ENCODE assay signal across 8 mouse cellular contexts in the genomic region with DNA sequence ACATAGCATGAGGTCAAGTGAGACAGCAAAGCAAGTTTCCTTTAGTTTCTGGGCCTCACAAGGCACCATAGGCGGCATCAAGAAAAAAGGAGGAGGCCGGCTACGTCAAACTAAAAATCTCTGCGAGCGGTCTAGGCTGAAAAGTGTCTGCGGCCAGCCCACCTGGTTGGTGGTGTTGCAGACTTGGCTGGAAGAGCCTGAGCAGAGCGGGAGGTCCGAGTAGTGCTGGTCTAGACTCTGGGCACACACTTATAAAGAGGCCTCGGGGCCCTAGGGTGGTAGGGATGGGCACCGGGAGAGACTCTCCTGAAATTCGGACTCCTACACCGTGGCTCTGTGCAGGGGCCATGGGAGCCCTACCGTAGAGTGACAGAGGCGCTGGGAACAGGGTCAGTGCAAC. TPM values are rescaled to one million over a fixed set of nuclear protein-coding genes. Genes with fewer than 3 reads are reported as not detected.
DNase-seq lines count a peak whose midpoint lies in the region; ATAC-seq and TF ChIP-seq lines count a peak whose summit lies in the region.

No protein-coding gene starts in this region.

- H3K36me3 ChIP-seq in heart, embryonic 12.5 days = no peaks in the 10 kb centered on the region
- no peaks in the 10 kb centered on the region for H3K36me3 ChIP-seq in embryonic facial prominence, embryonic 12.5 days
- H3K36me3 ChIP-seq in intestine, postnatal 0 days (ENCODE audit: control insufficient read depth, insufficient read depth) = no peaks in the 10 kb centered on the region
- no peaks in the 10 kb centered on the region for H3K36me3 ChIP-seq in liver, embryonic 16.5 days (ENCODE audit: control insufficient read depth, insufficient read depth)

- 6% methylated on average over 14 of the region's 14 CpGs for WGBS in heart, embryonic 12.5 days
- 2% methylated on average over 14 of the region's 14 CpGs for WGBS in embryonic facial prominence, embryonic 12.5 days
- WGBS in intestine, postnatal 0 days = 22% methylated on average over 14 of the region's 14 CpGs
- WGBS in liver, embryonic 16.5 days (ENCODE audit: insufficient replicate concordance) = 10% methylated on average over 14 of the region's 14 CpGs

- no peaks in the 10 kb centered on the region for H3K9me3 ChIP-seq in heart, embryonic 12.5 days (replicated peaks)
- no peaks in the 10 kb centered on the region for H3K9me3 ChIP-seq in embryonic facial prominence, embryonic 12.5 days
- H3K9me3 ChIP-seq in intestine, postnatal 0 days (ENCODE audit: control insufficient read depth) = no peaks in the 10 kb centered on the region
- no peaks in the 10 kb centered on the region for H3K9me3 ChIP-seq in liver, embryonic 16.5 days (replicated peaks; ENCODE audit: control insufficient read depth, low read length)

- no peak for DNase-seq in heart, adult 18-20 months
- peak; percentile 44 for DNase-seq in R1 (ENCODE audit: low read depth, low spot score)
- peak; percentile 70 to 75 for DNase-seq in right cerebral cortex, postnatal 36 days (ENCODE audit: low spot score in 2 of 2)
- no peak for DNase-seq in gastrocnemius, postnatal 36 days

- ATAC-seq in heart, embryonic 12.5 days (ENCODE audit: insufficient number of reproducible peaks, low FRiP score) = peak; percentile 15; the same call in 1 of the 2 replicates
- ATAC-seq in embryonic facial prominence, embryonic 12.5 days (ENCODE audit: insufficient number of reproducible peaks, insufficient read depth, low FRiP score, low TSS enrichment) = no peak
- ATAC-seq in intestine, postnatal 0 days = no peak
- no peak for ATAC-seq in liver, embryonic 16.5 days (ENCODE audit: low read depth)

- H3K27me3 ChIP-seq in heart, embryonic 12.5 days (replicated peaks) = peaks cover 26% of the 10 kb centered on the region
- H3K27me3 ChIP-seq in embryonic facial prominence, embryonic 12.5 days = no peaks in the 10 kb centered on the region
- H3K27me3 ChIP-seq in intestine, postnatal 0 days (replicated peaks; ENCODE audit: control insufficient read depth, insufficient read depth, low read length) = no peaks in the 10 kb centered on the region
- H3K27me3 ChIP-seq in liver, embryonic 16.5 days (ENCODE audit: control insufficient read depth, insufficient read depth, low read depth, low read length) = peaks cover 21% of the 10 kb centered on the region

- intact Hi-C loops in gastrocnemius, postnatal 36 days (cut with DNase I) = no loop called here

- peaks cover 11% of the 10 kb centered on the region; the same call in 1 of the 2 replicates for H3K4me1 ChIP-seq in heart, embryonic 12.5 days (replicated peaks)
- H3K4me1 ChIP-seq in embryonic facial prominence, embryonic 12.5 days = peaks cover 12% of the 10 kb centered on the region
- H3K4me1 ChIP-seq in intestine, postnatal 0 days (replicated peaks; ENCODE audit: control insufficient read depth, insufficient read depth, low read length) = 0 out of 2 replicates have a peak, but pooled peaks cover 11% of the 10 kb centered on the region
- no peaks in the 10 kb centered on the region for H3K4me1 ChIP-seq in liver, embryonic 16.5 days (ENCODE audit: control insufficient read depth, low read depth, low read length)

- no peak for TF ChIP-seq CTCF in intestine, postnatal 0 days (IDR thresholded peaks at IDR 0.05; ENCODE audit: low read depth)

- H3K27ac ChIP-seq in heart, embryonic 12.5 days (ENCODE audit: poor library complexity, severe bottlenecking) = no peak overlapping the region
- H3K27ac ChIP-seq in embryonic facial prominence, embryonic 12.5 days = peak overlapping the region; percentile 58
- H3K27ac ChIP-seq in intestine, postnatal 0 days (ENCODE audit: low read depth, low read length) = no peak overlapping the region
- no peak overlapping the region for H3K27ac ChIP-seq in liver, embryonic 16.5 days (ENCODE audit: low read length)

- peak overlapping the region; percentile 70 for H3K4me2 ChIP-seq in heart, embryonic 12.5 days
- peak overlapping the region; percentile 56 for H3K4me2 ChIP-seq in embryonic facial prominence, embryonic 12.5 days (replicated peaks)
- H3K4me2 ChIP-seq in intestine, postnatal 0 days (replicated peaks; ENCODE audit: low read depth) = peak overlapping the region; percentile 40
- H3K4me2 ChIP-seq in liver, embryonic 16.5 days (ENCODE audit: low read depth, low read length) = 0 out of 2 replicates have a peak overlapping the region, but pooled peaks have one; percentile 24

- peak overlapping the region; percentile 41 for H3K4me3 ChIP-seq in heart, embryonic 12.5 days
- peak overlapping the region; percentile 39 for H3K4me3 ChIP-seq in embryonic facial prominence, embryonic 12.5 days
- no peak overlapping the region for H3K4me3 ChIP-seq in intestine, postnatal 0 days (ENCODE audit: low read depth, low read length)
- no peak overlapping the region for H3K4me3 ChIP-seq in liver, embryonic 16.5 days (ENCODE audit: low read depth, low read length)

- 0 out of 2 replicates have a peak overlapping the region, but pooled peaks have one; percentile 23 for H3K9ac ChIP-seq in heart, embryonic 12.5 days
- H3K9ac ChIP-seq in embryonic facial prominence, embryonic 12.5 days = peak overlapping the region; percentile 31; the same call in 1 of the 2 replicates
- H3K9ac ChIP-seq in intestine, postnatal 0 days (ENCODE audit: low read depth, low read length) = no peak overlapping the region
- H3K9ac ChIP-seq in liver, embryonic 16.5 days (ENCODE audit: low read depth, low read length) = no peak overlapping the region

RNA-seq across cellular contexts. Expression of a gene that starts 1.9 kb away (rescaled TPM):
- polyA plus RNA-seq in heart, embryonic 12.5 days (2016; fragmentation: Nextera tagmentation; extraction: Ambion mirVana) = 1.2 and 2.1 TPM in 2 replicates
- 1 to 10 TPM; 1.3 to 1.7 TPM for total RNA-seq in heart, adult 18-20 months (2021)
- polyA plus RNA-seq in embryonic facial prominence, embryonic 12.5 days (2016; fragmentation: Nextera tagmentation; extraction: Ambion mirVana) = 5.4 and 5.7 TPM in 2 replicates
- polyA plus RNA-seq in intestine, postnatal 0 days (2015; fragmentation: Nextera tagmentation; extraction: Ambion mirVana) = 0.96 and 1.1 TPM in 2 replicates
- 0.20 TPM in 2 replicates for polyA plus RNA-seq in liver, embryonic 16.5 days (2015; fragmentation: Nextera tagmentation; extraction: Ambion mirVana)
- total RNA-seq in gastrocnemius, postnatal 36 days (2021) = 1 to 10 TPM; 1.7 to 2.5 TPM

RNA-seq across cellular contexts. Expression of a gene that starts 22.5 kb away (rescaled TPM):
- 0.62 and 0.91 TPM in 2 replicates for polyA plus RNA-seq in heart, embryonic 12.5 days (2016; fragmentation: Nextera tagmentation; extraction: Ambion mirVana)
- 10 to 100 TPM; 29.9 to 30.4 TPM for total RNA-seq in heart, adult 18-20 months (2021)
- 0.35 and 0.41 TPM in 2 replicates for polyA plus RNA-seq in embryonic facial prominence, embryonic 12.5 days (2016; fragmentation: Nextera tagmentation; extraction: Ambion mirVana)
- 0.04 TPM in 1 of 2 replicates, not detected in the other for polyA plus RNA-seq in intestine, postnatal 0 days (2015; fragmentation: Nextera tagmentation; extraction: Ambion mirVana)
- polyA plus RNA-seq in liver, embryonic 16.5 days (2015; fragmentation: Nextera tagmentation; extraction: Ambion mirVana) = 0.15 and 0.37 TPM in 2 replicates
- 100 to 1,000 TPM; 209 to 240 TPM for total RNA-seq in gastrocnemius, postnatal 36 days (2021)

RNA-seq across cellular contexts. Expression of a gene that starts 36.7 kb away (rescaled TPM):
- 0.42 and 0.51 TPM in 2 replicates for polyA plus RNA-seq in heart, embryonic 12.5 days (2016; fragmentation: Nextera tagmentation; extraction: Ambion mirVana)
- total RNA-seq in heart, adult 18-20 months (2021) = 1 to 10 TPM in 1 of 2 experiments, under 1 TPM in 1; 0.40 to 1.4 TPM
- polyA plus RNA-seq in embryonic facial prominence, embryonic 12.5 days (2016; fragmentation: Nextera tagmentation; extraction: Ambion mirVana) = 0.23 and 0.38 TPM in 2 replicates
- 221 and 255 TPM in 2 replicates for polyA plus RNA-seq in intestine, postnatal 0 days (2015; fragmentation: Nextera tagmentation; extraction: Ambion mirVana)
- 0.47 and 1.2 TPM in 2 replicates for polyA plus RNA-seq in liver, embryonic 16.5 days (2015; fragmentation: Nextera tagmentation; extraction: Ambion mirVana)
- under 1 TPM; 0.13 to 0.44 TPM for total RNA-seq in gastrocnemius, postnatal 36 days (2021)

Comparison
In these comparisons a context has a peak if more than half of its experiments do, and no peak if none do; other contexts are left out.
1. H3K4me3 ChIP-seq: peak in heart, embryonic 12.5 days (single experiment) and embryonic facial prominence, embryonic 12.5 days (single experiment); none in intestine, postnatal 0 days (single experiment) and liver, embryonic 16.5 days (single experiment).
2. H3K9ac ChIP-seq: peak in heart, embryonic 12.5 days (single experiment) and embryonic facial prominence, embryonic 12.5 days (single experiment); none in intestine, postnatal 0 days (single experiment) and liver, embryonic 16.5 days (single experiment).
3. DNase-seq: peak in R1 (single experiment) and right cerebral cortex, postnatal 36 days (2 of 2); none in heart, adult 18-20 months (0 of 2) and gastrocnemius, postnatal 36 days (0 of 2).
4. RNA of a gene that starts 36.7 kb away (polyA plus RNA-seq): 221 to 255 TPM in intestine, postnatal 0 days; 0.47 to 1.2 TPM in liver, embryonic 16.5 days, 0.42 to 0.51 TPM in heart, embryonic 12.5 days and 0.23 to 0.38 TPM in embryonic facial prominence, embryonic 12.5 days; every median in the first group is over 100 times any median in the second.
5. Peak in every context shown above with its lines, with median percentiles within 50 percentile points of each other: H3K4me2 ChIP-seq.